Mouse (Mus musculus) embryonic fibroblast, embryonic 13.5 days (primary cell): ENCODE measurements at regions not wholly inside any gene's neighbourhood (a gene's known extent, or its start where the extent isn't known, plus 50 kb on each side); places are given as distances from the start of the nearest gene placed in this dataset.

Source experiments
- CTCF ChIP-seq: IDR thresholded peaks from 2 replicates; pipeline ENCODE4 v1.5.1; 2011; ENCODE audit warnings: mild to moderate bottlenecking, control low read depth, low read length, moderate library complexity, borderline replicate concordance; ENCODE audit not compliant: insufficient read depth
- POLR2A ChIP-seq: IDR thresholded peaks from 2 replicates; pipeline ENCODE4 v1.6.1; 2011; ENCODE audit warnings: low read depth, mild to moderate bottlenecking, control low read depth, low read length, moderate library complexity

GRCm38 (mm10) chr13:43995623-43996022, 211.0 kb downstream of the Cd83 start:
- no peak for TF ChIP-seq POLR2A
- no peak for TF ChIP-seq CTCF
